Mouse (Mus musculus): ENCODE data around the gene Lrp2.

DNA sequence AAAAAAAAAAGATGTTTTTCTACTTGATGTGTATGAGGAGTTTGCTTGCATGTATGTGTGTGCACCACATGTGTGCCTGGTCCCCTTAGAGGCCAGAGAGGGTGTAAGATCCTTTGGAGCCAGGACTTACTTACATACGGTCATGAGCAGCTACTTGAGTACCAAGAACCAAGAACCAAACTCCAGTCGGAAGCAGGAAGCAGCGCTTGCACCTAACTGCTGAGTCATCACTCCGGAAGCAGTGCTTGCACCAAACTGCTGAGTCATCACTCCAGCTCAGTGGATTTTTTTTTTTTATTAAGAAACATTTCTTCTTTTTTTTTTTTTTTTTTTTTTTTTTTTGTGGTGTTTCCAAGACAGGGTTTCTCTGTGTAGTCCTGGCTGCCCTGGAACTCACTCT is 27.4 kb upstream of the Lrp2 start:
- TF ChIP-seq ZC3H11A (IDR thresholded peaks at IDR 0.05; ENCODE audit: low read depth, low read length) (no peak), CTCF (conservative IDR thresholded peaks at IDR 0.05 in 1 of 2, IDR thresholded peaks at IDR 0.05 in 1 of 2; ENCODE audit: low read depth in 2 of 2, low read length in 2 of 2) (no peak), PAX5 (IDR thresholded peaks at IDR 0.05; ENCODE audit: low read length) (no peak), POLR2A (IDR thresholded peaks at IDR 0.05; ENCODE audit: low read depth, low read length) (no peak), EP300 (IDR thresholded peaks at IDR 0.05; ENCODE audit: low read length) (no peak), MAFK (IDR thresholded peaks at IDR 0.05; ENCODE audit: insufficient replicate concordance, low read length) (peak; percentile 99)
